Mouse (Mus musculus) myocyte (in vitro differentiated cells): ENCODE measurements around the gene Pdgfra.

Experiments
- CEBPB ChIP-seq: IDR thresholded peaks from 2 replicates; pipeline ENCODE4 v1.6.1; 2011; ENCODE audit warnings: mild to moderate bottlenecking, moderate library complexity; ENCODE audit not compliant: poor library complexity, insufficient read depth, severe bottlenecking
- E2F4 ChIP-seq: IDR thresholded peaks from one replicate; pipeline ENCODE4 v1.6.1; 2011; ENCODE audit warnings: mild to moderate bottlenecking, control low read depth, moderate library complexity; ENCODE audit not compliant: insufficient read depth
- MAX ChIP-seq: IDR thresholded peaks from one replicate; pipeline ENCODE4 v1.6.1; 2011; ENCODE audit warnings: low read depth, mild to moderate bottlenecking, control low read depth
- MYOD1 ChIP-seq, 3 experiments: IDR thresholded peaks; one replicate each; pipeline ENCODE4 v1.6.1; 2011; ENCODE audit warnings: control low read depth in 2 of 3, low read depth in 2 of 3, mild to moderate bottlenecking in 2 of 3, moderate library complexity in 1 of 3; ENCODE audit not compliant: insufficient read length in 2 of 3, control insufficient read depth in 1 of 3
- POLR2A ChIP-seq: IDR thresholded peaks from one replicate; pipeline ENCODE4 v1.6.1; 2011; ENCODE audit warnings: low read depth, mild to moderate bottlenecking, control low read depth, moderate library complexity; ENCODE audit not compliant: insufficient read length
- TCF12 ChIP-seq: IDR thresholded peaks from one replicate; pipeline ENCODE4 v1.6.1; 2011; ENCODE audit warnings: mild to moderate bottlenecking, control low read depth; ENCODE audit not compliant: poor library complexity, insufficient read depth, severe bottlenecking
- TCF3 ChIP-seq: IDR thresholded peaks from one replicate; pipeline ENCODE4 v1.6.1; 2011; ENCODE audit warnings: low read depth, control low read depth; ENCODE audit not compliant: insufficient read length

DNA sequence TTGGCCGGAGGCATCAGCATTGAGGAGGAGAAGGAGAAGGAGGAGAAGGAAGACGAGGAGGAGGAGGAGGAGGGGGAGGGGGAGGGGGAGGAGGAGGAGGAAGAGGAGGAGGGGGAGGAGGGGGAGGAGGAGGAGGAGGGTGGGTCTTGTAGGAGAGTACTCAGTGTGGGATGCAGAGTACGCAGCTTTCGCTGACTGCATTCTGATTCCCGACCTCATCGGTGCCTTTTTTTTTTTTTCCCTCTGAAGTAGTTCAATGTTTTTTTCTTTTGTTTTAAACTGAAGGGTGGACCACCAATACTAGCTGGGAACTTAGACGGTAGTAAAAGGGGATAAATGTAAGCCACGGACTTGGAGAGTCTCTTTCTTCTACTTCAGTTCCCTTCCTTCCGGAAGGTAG, 3.2 kb downstream of the Pdgfra start:
- TF ChIP-seq MYOD1 (IDR thresholded peaks at IDR 0.05; ENCODE audit: control insufficient read depth in 1 of 3, insufficient read length in 2 of 3, low read depth in 2 of 3) (no peak), CEBPB (no peak), E2F4 (no peak), MAX (no peak), POLR2A (no peak), TCF12 (no peak), TCF3 (no peak)
